Mouse (Mus musculus): ENCODE results near the gene Tktl1. TPM values are rescaled to one million over a fixed set of nuclear protein-coding genes. Genes with fewer than 3 reads are reported as not detected.
"Not testable (repeated sequence)": the region's sequence is repeated elsewhere in the genome, so short reads cannot be mapped to it uniquely, and the experiment has no call there.

The Tktl1 gene
- 0.14 TPM in 1 of 2 replicates, not detected in the other for polyA plus RNA-seq (2015; fragmentation: Nextera tagmentation; extraction: Ambion mirVana)

GRCm38 (mm10) chrX:74176959-74177358, at the start of gene Tktl1:
Tktl1 (plus strand) TSS chrX:74177259.
- no peaks in the 10 kb centered on the region for H3K4me1 ChIP-seq
- WGBS = 89% methylated on average over 17 of the region's 17 CpGs
- no peaks in the 10 kb centered on the region for H3K36me3 ChIP-seq
- no peak within 1 kb of the TSS for H3K9ac ChIP-seq
- no peak within 1 kb of the TSS for H3K27ac ChIP-seq
- no peak within 1 kb of the TSS for H3K4me2 ChIP-seq
- H3K4me3 ChIP-seq = no peak within 1 kb of the TSS
- no peak for ATAC-seq (ENCODE audit: insufficient number of reproducible peaks, insufficient read depth, low FRiP score, low TSS enrichment, low read depth)
- no peaks in the 10 kb centered on the region for H3K9me3 ChIP-seq
- no peaks in the 10 kb centered on the region for H3K27me3 ChIP-seq

- H3K36me3 ChIP-seq; H3K4me2 ChIP-seq; H3K27me3 ChIP-seq; H3K27ac ChIP-seq; H3K9me3 ChIP-seq; H3K4me1 ChIP-seq; ATAC-seq (ENCODE audit: insufficient number of reproducible peaks, insufficient read depth, low FRiP score, low TSS enrichment, low read depth); H3K4me3 ChIP-seq; H3K9ac ChIP-seq: not testable (repeated sequence)
- 30% methylated on average over 1 of the region's 1 CpGs for WGBS
Measured at GRCm38 (mm10) chrX:74135263-74135662, 41.8 kb upstream of the Tktl1 start, which contains the start of gene Mecp2. Mecp2 (minus strand) TSS chrX:74135363.

GRCm38 (mm10) chrX:74167738-74168137, 9.3 kb upstream of the Tktl1 start, which contains the start of gene Tex28:
Tex28 (minus strand) TSS chrX:74167838.
- Histone ChIP-seq H3K36me3 (no peaks in the 10 kb centered on the region), H3K4me3 (no peak within 1 kb of the TSS), H3K27ac (no peak within 1 kb of the TSS), H3K4me1 (no peaks in the 10 kb centered on the region), H3K9me3 (no peaks in the 10 kb centered on the region), H3K4me2 (no peak within 1 kb of the TSS), H3K9ac (no peak within 1 kb of the TSS), H3K27me3 (0 out of 2 replicates have a peak, but pooled peaks cover 3% of the 10 kb centered on the region)
- ATAC-seq (ENCODE audit: insufficient number of reproducible peaks, insufficient read depth, low FRiP score, low TSS enrichment, low read depth) = no peak
- 89% methylated on average over 1 of the region's 1 CpGs for WGBS

- no peak overlapping the region for H3K4me3 ChIP-seq
- H3K27ac ChIP-seq = no peak overlapping the region
- no peaks in the 10 kb centered on the region for H3K9me3 ChIP-seq
- no peaks in the 10 kb centered on the region for H3K36me3 ChIP-seq
- 80% methylated on average over 2 of the region's 2 CpGs for WGBS
- no peak overlapping the region for H3K4me2 ChIP-seq
- no peak for ATAC-seq (ENCODE audit: insufficient number of reproducible peaks, insufficient read depth, low FRiP score, low TSS enrichment, low read depth)
- H3K27me3 ChIP-seq = no peaks in the 10 kb centered on the region
- H3K9ac ChIP-seq = no peak overlapping the region
- H3K4me1 ChIP-seq = no peaks in the 10 kb centered on the region
Measured at GRCm38 (mm10) chrX:74203556-74203955, 26.5 kb downstream of the Tktl1 start.

GRCm38 (mm10) chrX:74218496-74218895, 41.4 kb downstream of the Tktl1 start:
- Histone ChIP-seq H3K4me3 (no peak overlapping the region), H3K9me3 (no peaks in the 10 kb centered on the region), H3K27ac (no peak overlapping the region), H3K36me3 (peaks cover 13% of the 10 kb centered on the region), H3K9ac (no peak overlapping the region), H3K4me2 (no peak overlapping the region), H3K4me1 (no peaks in the 10 kb centered on the region), H3K27me3 (no peaks in the 10 kb centered on the region)
- ATAC-seq (ENCODE audit: insufficient number of reproducible peaks, insufficient read depth, low FRiP score, low TSS enrichment, low read depth) = no peak
- 84% methylated on average over 4 of the region's 4 CpGs for WGBS

- no peaks in the 10 kb centered on the region for H3K9me3 ChIP-seq
- H3K4me3 ChIP-seq = no peak overlapping the region
- H3K27me3 ChIP-seq = no peaks in the 10 kb centered on the region
- 0 out of 2 replicates have a peak overlapping the region, but pooled peaks have one; percentile 28 for H3K27ac ChIP-seq
- no peak overlapping the region for H3K9ac ChIP-seq
- no peak overlapping the region for H3K4me2 ChIP-seq
- 60% methylated on average over 13 of the region's 13 CpGs for WGBS
- H3K36me3 ChIP-seq = peaks cover 23% of the 10 kb centered on the region
- H3K4me1 ChIP-seq = no peaks in the 10 kb centered on the region
- no peak for ATAC-seq (ENCODE audit: insufficient number of reproducible peaks, insufficient read depth, low FRiP score, low TSS enrichment, low read depth)
Measured at GRCm38 (mm10) chrX:74219449-74219848, 42.4 kb downstream of the Tktl1 start.

GRCm38 (mm10) chrX:74220099-74220498, 43.0 kb downstream of the Tktl1 start:
- Histone ChIP-seq H3K36me3 (peaks cover 29% of the 10 kb centered on the region), H3K27ac (0 out of 2 replicates have a peak overlapping the region, but pooled peaks have one; percentile 28)
- not testable (repeated sequence) for H3K27me3 ChIP-seq; H3K4me2 ChIP-seq; H3K4me1 ChIP-seq; H3K9me3 ChIP-seq; H3K4me3 ChIP-seq; ATAC-seq (ENCODE audit: insufficient number of reproducible peaks, insufficient read depth, low FRiP score, low TSS enrichment, low read depth); H3K9ac ChIP-seq
- 55% methylated on average over 1 of the region's 1 CpGs for WGBS

GRCm38 (mm10) chrX:74230038-74230437, 53.0 kb downstream of the Tktl1 start:
- ATAC-seq (ENCODE audit: insufficient number of reproducible peaks, insufficient read depth, low FRiP score, low TSS enrichment, low read depth) = no peak
- no peak overlapping the region for H3K4me3 ChIP-seq
- H3K27ac ChIP-seq = no peak overlapping the region
- no peak overlapping the region for H3K9ac ChIP-seq
- H3K27me3 ChIP-seq = no peaks in the 10 kb centered on the region
- WGBS = 65% methylated on average over 1 of the region's 1 CpGs
- no peak overlapping the region for H3K4me2 ChIP-seq
- H3K4me1 ChIP-seq = no peaks in the 10 kb centered on the region
- H3K36me3 ChIP-seq = peaks cover 99% of the 10 kb centered on the region
- H3K9me3 ChIP-seq = no peaks in the 10 kb centered on the region

GRCm38 (mm10) chrX:74233196-74233595, 56.1 kb downstream of the Tktl1 start:
- WGBS = 94% methylated on average over 5 of the region's 5 CpGs
- no peak overlapping the region for H3K27ac ChIP-seq
- no peak for ATAC-seq (ENCODE audit: insufficient number of reproducible peaks, insufficient read depth, low FRiP score, low TSS enrichment, low read depth)

GRCm38 (mm10) chrX:74240332-74240731, 63.3 kb downstream of the Tktl1 start:
- Histone ChIP-seq H3K27ac (no peak overlapping the region), H3K9me3 (no peaks in the 10 kb centered on the region), H3K36me3 (peaks cover 71% of the 10 kb centered on the region), H3K4me2 (no peak overlapping the region), H3K4me1 (peaks cover 11% of the 10 kb centered on the region), H3K27me3 (no peaks in the 10 kb centered on the region), H3K4me3 (no peak overlapping the region), H3K9ac (no peak overlapping the region)
- ATAC-seq (ENCODE audit: insufficient number of reproducible peaks, insufficient read depth, low FRiP score, low TSS enrichment, low read depth) = no peak
- 88% methylated on average over 4 of the region's 4 CpGs for WGBS

More at GRCm38 (mm10) chrX:74233196-74233595, 56.1 kb downstream of the Tktl1 start:
- no peak overlapping the region for H3K4me2 ChIP-seq
- H3K36me3 ChIP-seq = peaks cover 95% of the 10 kb centered on the region
- no peaks in the 10 kb centered on the region for H3K4me1 ChIP-seq
- H3K27me3 ChIP-seq = no peaks in the 10 kb centered on the region
- H3K4me3 ChIP-seq = no peak overlapping the region
- no peak overlapping the region for H3K9ac ChIP-seq
- no peaks in the 10 kb centered on the region for H3K9me3 ChIP-seq

- H3K9me3 ChIP-seq = no peaks in the 10 kb centered on the region
- H3K36me3 ChIP-seq = peaks cover 46% of the 10 kb centered on the region
- 86% methylated on average over 2 of the region's 2 CpGs for WGBS
- H3K4me3 ChIP-seq = peak overlapping the region; percentile 59
- peak overlapping the region; percentile 61 for H3K9ac ChIP-seq
- ATAC-seq (ENCODE audit: insufficient number of reproducible peaks, insufficient read depth, low FRiP score, low TSS enrichment, low read depth) = no peak
- H3K4me1 ChIP-seq = peaks cover 11% of the 10 kb centered on the region
- H3K4me2 ChIP-seq = peak overlapping the region; percentile 65
- no peaks in the 10 kb centered on the region for H3K27me3 ChIP-seq
- no peak overlapping the region for H3K27ac ChIP-seq
Measured at GRCm38 (mm10) chrX:74243396-74243795, 66.3 kb downstream of the Tktl1 start.

GRCm38 (mm10) chrX:74243807-74244206, 66.7 kb downstream of the Tktl1 start:
- H3K9ac ChIP-seq = peak overlapping the region; percentile 61

More at GRCm38 (mm10) chrX:74243807-74244206, 66.7 kb downstream of the Tktl1 start:
- peaks cover 43% of the 10 kb centered on the region for H3K36me3 ChIP-seq
- H3K4me3 ChIP-seq = peak overlapping the region; percentile 59
- H3K27me3 ChIP-seq = no peaks in the 10 kb centered on the region
- ATAC-seq (ENCODE audit: insufficient number of reproducible peaks, insufficient read depth, low FRiP score, low TSS enrichment, low read depth) = no peak
- H3K4me2 ChIP-seq = peak overlapping the region; percentile 65
- peaks cover 11% of the 10 kb centered on the region for H3K4me1 ChIP-seq
- no peaks in the 10 kb centered on the region for H3K9me3 ChIP-seq
- no peak overlapping the region; the same call in 1 of the 2 replicates for H3K27ac ChIP-seq
- 47% methylated on average over 3 of the region's 3 CpGs for WGBS

Data from embryonic facial prominence, embryonic 13.5 days (tissue).